Mouse (Mus musculus): ENCODE data around the gene March4. TPM values are rescaled to one million over a fixed set of nuclear protein-coding genes. Genes with fewer than 3 reads are reported as not detected.

Gene March4
- polyA plus RNA-seq, 1 experiment from 2014 or later = 10.2 TPM

- Histone ChIP-seq H3K36me3 (replicated peaks; ENCODE audit: control insufficient read depth, insufficient read depth) (no peaks in the 10 kb centered on the region; the same call in 1 of the 2 replicates), H3K27ac (0 out of 2 replicates have a peak overlapping the region, but pooled peaks have one; percentile 16), H3K9ac (no peak overlapping the region), H3K4me3 (replicated peaks; ENCODE audit: low read length) (no peak overlapping the region), H3K27me3 (ENCODE audit: control insufficient read depth, insufficient read depth, low read length) (no peaks in the 10 kb centered on the region), H3K9me3 (ENCODE audit: control insufficient read depth, low read length) (no peaks in the 10 kb centered on the region), H3K4me2 (replicated peaks) (no peak overlapping the region), H3K4me1 (replicated peaks; ENCODE audit: control insufficient read depth, insufficient read depth, low read length) (no peaks in the 10 kb centered on the region)
- WGBS = 59% methylated on average over 8 of the region's 8 CpGs
- DNase-seq (ENCODE audit: low spot score) (no peak), ATAC-seq (ENCODE audit: low FRiP score) (no peak)
Observed at GRCm38 (mm10) chr1:72439146-72439545, 97.6 kb downstream of the March4 start.

- Histone ChIP-seq H3K36me3 (replicated peaks; ENCODE audit: control insufficient read depth, insufficient read depth) (no peaks in the 10 kb centered on the region; the same call in 1 of the 2 replicates), H3K27me3 (ENCODE audit: control insufficient read depth, insufficient read depth, low read length) (no peaks in the 10 kb centered on the region), H3K4me2 (replicated peaks) (no peak overlapping the region), H3K27ac (no peak overlapping the region), H3K4me1 (replicated peaks; ENCODE audit: control insufficient read depth, insufficient read depth, low read length) (no peaks in the 10 kb centered on the region), H3K9ac (no peak overlapping the region), H3K4me3 (replicated peaks; ENCODE audit: low read length) (no peak overlapping the region), H3K9me3 (ENCODE audit: control insufficient read depth, low read length) (no peaks in the 10 kb centered on the region)
- no peak for ATAC-seq (ENCODE audit: low FRiP score)
- WGBS = 82% methylated on average over 5 of the region's 5 CpGs
- DNase-seq (ENCODE audit: low spot score) = no peak
Observed at GRCm38 (mm10) chr1:72436967-72437366, 99.8 kb downstream of the March4 start.

- Histone ChIP-seq H3K4me3 (replicated peaks; ENCODE audit: low read length) (no peak overlapping the region), H3K27ac (no peak overlapping the region), H3K27me3 (ENCODE audit: control insufficient read depth, insufficient read depth, low read length) (no peaks in the 10 kb centered on the region), H3K36me3 (replicated peaks; ENCODE audit: control insufficient read depth, insufficient read depth) (no peaks in the 10 kb centered on the region), H3K4me2 (replicated peaks) (no peak overlapping the region), H3K4me1 (replicated peaks; ENCODE audit: control insufficient read depth, insufficient read depth, low read length) (no peaks in the 10 kb centered on the region), H3K9ac (no peak overlapping the region), H3K9me3 (ENCODE audit: control insufficient read depth, low read length) (no peaks in the 10 kb centered on the region)
- 56% methylated on average over 3 of the region's 3 CpGs for WGBS
- ATAC-seq (ENCODE audit: low FRiP score) (no peak), DNase-seq (ENCODE audit: low spot score) (no peak)
Observed at GRCm38 (mm10) chr1:72434510-72434909, 102.2 kb downstream of the March4 start.

GRCm38 (mm10) chr1:72432579-72432978 is 104.2 kb downstream of the March4 start:
- peaks cover 4% of the 10 kb centered on the region for H3K36me3 ChIP-seq (replicated peaks; ENCODE audit: control insufficient read depth, insufficient read depth)
- no peaks in the 10 kb centered on the region for H3K9me3 ChIP-seq (ENCODE audit: control insufficient read depth, low read length)
- no peak overlapping the region for H3K27ac ChIP-seq
- H3K9ac ChIP-seq = no peak overlapping the region
- no peak for DNase-seq (ENCODE audit: low spot score)
- no peak for ATAC-seq (ENCODE audit: low FRiP score)
- no peak overlapping the region for H3K4me2 ChIP-seq (replicated peaks)
- no peaks in the 10 kb centered on the region for H3K27me3 ChIP-seq (ENCODE audit: control insufficient read depth, insufficient read depth, low read length)
- no peaks in the 10 kb centered on the region for H3K4me1 ChIP-seq (replicated peaks; ENCODE audit: control insufficient read depth, insufficient read depth, low read length)
- no peak overlapping the region for H3K4me3 ChIP-seq (replicated peaks; ENCODE audit: low read length)
- WGBS = 100% methylated on average over 1 of the region's 1 CpGs

DNA sequence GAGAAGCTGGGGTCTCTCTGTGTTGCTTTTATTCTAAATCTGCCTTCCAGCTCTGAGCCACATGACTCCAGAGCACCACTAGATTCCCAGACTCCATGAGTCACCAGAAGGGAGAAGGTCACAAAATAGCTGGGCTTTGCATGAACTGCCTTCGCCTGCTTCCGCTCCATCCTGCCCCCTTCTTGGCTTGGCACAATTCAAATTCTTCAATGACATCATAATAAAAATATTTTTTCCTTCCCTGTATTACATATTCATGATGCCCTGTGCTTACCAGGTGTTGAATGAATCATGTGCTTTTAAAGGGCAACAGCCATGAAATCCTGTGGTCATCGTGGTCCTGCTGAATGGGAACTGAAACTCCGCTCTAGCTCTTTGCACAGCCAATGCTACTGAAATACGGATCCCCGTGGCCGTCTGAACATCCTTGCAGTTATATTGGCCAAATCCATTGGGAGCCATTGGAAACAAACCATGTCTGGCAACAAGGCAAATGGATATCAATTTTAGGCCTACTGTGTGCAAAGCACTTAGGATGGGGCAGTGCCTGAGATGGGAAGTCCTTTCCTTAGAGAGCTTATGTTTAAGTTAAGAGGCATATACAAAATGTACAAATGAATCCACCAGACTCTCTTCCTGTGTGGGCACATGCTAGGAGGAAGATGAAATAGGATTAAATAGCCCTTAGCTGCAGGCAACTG is 107.5 kb downstream of the March4 start:
- H3K4me3 ChIP-seq (replicated peaks; ENCODE audit: low read length) = no peak overlapping the region
- 92% methylated on average over 7 of the region's 7 CpGs for WGBS
- no peaks in the 10 kb centered on the region for H3K4me1 ChIP-seq (replicated peaks; ENCODE audit: control insufficient read depth, insufficient read depth, low read length)
- peaks cover 4% of the 10 kb centered on the region for H3K36me3 ChIP-seq (replicated peaks; ENCODE audit: control insufficient read depth, insufficient read depth)
- no peaks in the 10 kb centered on the region for H3K27me3 ChIP-seq (ENCODE audit: control insufficient read depth, insufficient read depth, low read length)
- no peak overlapping the region for H3K27ac ChIP-seq
- H3K9me3 ChIP-seq (ENCODE audit: control insufficient read depth, low read length) = no peaks in the 10 kb centered on the region
- H3K4me2 ChIP-seq (replicated peaks) = no peak overlapping the region
- no peak overlapping the region for H3K9ac ChIP-seq
- ATAC-seq (ENCODE audit: low FRiP score) (no peak), DNase-seq (ENCODE audit: low spot score) (no peak)

- Histone ChIP-seq H3K27me3 (ENCODE audit: control insufficient read depth, insufficient read depth, low read length) (no peaks in the 10 kb centered on the region), H3K4me3 (replicated peaks; ENCODE audit: low read length) (no peak overlapping the region), H3K27ac (no peak overlapping the region), H3K9ac (no peak overlapping the region), H3K9me3 (ENCODE audit: control insufficient read depth, low read length) (no peaks in the 10 kb centered on the region), H3K4me1 (replicated peaks; ENCODE audit: control insufficient read depth, insufficient read depth, low read length) (no peaks in the 10 kb centered on the region), H3K36me3 (replicated peaks; ENCODE audit: control insufficient read depth, insufficient read depth) (peaks cover 4% of the 10 kb centered on the region), H3K4me2 (replicated peaks) (no peak overlapping the region)
- ATAC-seq (ENCODE audit: low FRiP score) (no peak), DNase-seq (ENCODE audit: low spot score) (no peak)
- 81% methylated on average over 8 of the region's 8 CpGs for WGBS
Observed at GRCm38 (mm10) chr1:72428526-72428925, 108.2 kb downstream of the March4 start.

DNA sequence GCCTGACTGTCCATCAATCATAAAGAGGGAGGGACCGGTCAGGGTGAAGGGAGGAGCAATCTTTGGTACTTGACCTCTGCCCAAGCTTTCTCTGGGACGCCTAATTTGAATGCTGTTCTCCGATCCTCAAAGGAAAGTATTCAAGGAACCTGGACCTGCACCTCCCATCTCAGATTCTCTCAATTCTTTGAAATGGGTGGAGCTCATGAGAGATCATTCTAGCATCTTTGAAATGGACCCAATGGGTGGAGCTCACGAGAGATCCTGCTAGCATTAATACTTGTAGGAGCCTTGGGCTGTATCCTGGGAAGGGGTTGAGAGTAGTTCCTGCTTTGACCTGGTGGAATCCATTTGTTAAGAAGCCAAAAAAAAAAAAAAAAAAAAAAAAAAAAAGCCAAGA is 110.3 kb downstream of the March4 start:
- 79% methylated on average over 4 of the region's 4 CpGs for WGBS
- no peak for ATAC-seq (ENCODE audit: low FRiP score)

DNA sequence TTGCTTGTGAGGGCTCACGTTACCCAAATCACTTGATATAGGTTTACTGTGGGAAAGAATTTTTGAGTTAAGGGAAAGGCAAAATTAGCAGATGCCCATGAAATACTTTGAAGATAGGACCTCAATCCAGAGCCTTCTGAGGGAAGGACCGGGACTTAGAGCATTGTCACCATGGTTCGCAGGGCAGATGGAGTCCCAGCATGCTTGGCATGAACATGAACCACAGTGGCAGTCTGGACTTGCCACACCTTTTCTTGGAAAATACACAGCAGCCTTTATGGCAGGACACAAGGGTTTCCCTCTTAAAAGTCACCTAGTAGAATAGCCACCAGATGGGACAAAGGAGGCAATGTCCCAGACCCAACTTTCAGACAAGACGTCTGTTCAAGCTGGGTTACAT is 114.6 kb downstream of the March4 start:
- Histone ChIP-seq H3K4me2 (replicated peaks) (no peak overlapping the region), H3K9ac (no peak overlapping the region), H3K4me1 (replicated peaks; ENCODE audit: control insufficient read depth, insufficient read depth, low read length) (0 out of 2 replicates have a peak, but pooled peaks cover 4% of the 10 kb centered on the region), H3K27me3 (ENCODE audit: control insufficient read depth, insufficient read depth, low read length) (no peaks in the 10 kb centered on the region), H3K36me3 (replicated peaks; ENCODE audit: control insufficient read depth, insufficient read depth) (no peaks in the 10 kb centered on the region), H3K9me3 (ENCODE audit: control insufficient read depth, low read length) (no peaks in the 10 kb centered on the region), H3K4me3 (replicated peaks; ENCODE audit: low read length) (no peak overlapping the region), H3K27ac (no peak overlapping the region)
- WGBS = 89% methylated on average over 4 of the region's 4 CpGs
- ATAC-seq (ENCODE audit: low FRiP score) (no peak), DNase-seq (ENCODE audit: low spot score) (no peak)

More for the DNA sequence above, 110.3 kb downstream of the March4 start:
- peaks cover 4% of the 10 kb centered on the region for H3K36me3 ChIP-seq (replicated peaks; ENCODE audit: control insufficient read depth, insufficient read depth)
- no peak for DNase-seq (ENCODE audit: low spot score)
- H3K27ac ChIP-seq = no peak overlapping the region
- H3K27me3 ChIP-seq (ENCODE audit: control insufficient read depth, insufficient read depth, low read length) = no peaks in the 10 kb centered on the region
- H3K9me3 ChIP-seq (ENCODE audit: control insufficient read depth, low read length) = no peaks in the 10 kb centered on the region
- H3K4me3 ChIP-seq (replicated peaks; ENCODE audit: low read length) = no peak overlapping the region
- no peaks in the 10 kb centered on the region for H3K4me1 ChIP-seq (replicated peaks; ENCODE audit: control insufficient read depth, insufficient read depth, low read length)
- H3K9ac ChIP-seq = no peak overlapping the region
- H3K4me2 ChIP-seq (replicated peaks) = no peak overlapping the region

GRCm38 (mm10) chr1:72420220-72420619 is 116.5 kb downstream of the March4 start:
- no peak for ATAC-seq (ENCODE audit: low FRiP score)
- Histone ChIP-seq H3K4me2 (replicated peaks) (no peak overlapping the region), H3K4me3 (replicated peaks; ENCODE audit: low read length) (no peak overlapping the region), H3K9ac (no peak overlapping the region), H3K36me3 (replicated peaks; ENCODE audit: control insufficient read depth, insufficient read depth) (no peaks in the 10 kb centered on the region), H3K9me3 (ENCODE audit: control insufficient read depth, low read length) (no peaks in the 10 kb centered on the region), H3K4me1 (replicated peaks; ENCODE audit: control insufficient read depth, insufficient read depth, low read length) (0 out of 2 replicates have a peak, but pooled peaks cover 4% of the 10 kb centered on the region), H3K27me3 (ENCODE audit: control insufficient read depth, insufficient read depth, low read length) (no peaks in the 10 kb centered on the region), H3K27ac (no peak overlapping the region)
- WGBS = 49% methylated on average over 2 of the region's 2 CpGs
- no peak for DNase-seq (ENCODE audit: low spot score)

Measured in hindbrain, embryonic 14.5 days (tissue).